Mouse (Mus musculus): ENCODE results near the gene Ankrd63. TPM values are rescaled to one million over a fixed set of nuclear protein-coding genes. Genes with fewer than 3 reads are reported as not detected.

Ankrd63 gene
- polyA plus RNA-seq, 1 experiment from 2014 or later, result 2.1 TPM

- Histone ChIP-seq H3K9me3 (ENCODE audit: control insufficient read depth, low read length) (no peaks in the 10 kb centered on the region), H3K9ac (ENCODE audit: low read length) (no peak overlapping the region), H3K4me1 (ENCODE audit: control insufficient read depth in 2 of 2, insufficient read depth in 2 of 2, low read length in 2 of 2) (peaks cover 29 to 32% of the 10 kb centered on the region in 2 experiments), H3K4me2 (ENCODE audit: low read length) (no peak overlapping the region), H3K36me3 (ENCODE audit: control insufficient read depth, insufficient read depth, low read length) (no peaks in the 10 kb centered on the region), H3K4me3 (ENCODE audit: control insufficient read depth in 1 of 2, insufficient read depth in 1 of 2, low read depth in 1 of 2, low read length in 2 of 2) (no peak overlapping the region), H3K27me3 (ENCODE audit: control insufficient read depth, insufficient read depth, low read length) (no peaks in the 10 kb centered on the region), H3K27ac (replicated peaks in 1 of 2; ENCODE audit: control insufficient read depth in 1 of 2, insufficient read depth in 1 of 2, low read depth in 2 of 2, low read length in 2 of 2) (no peak overlapping the region)
- no peak for ATAC-seq (ENCODE audit: insufficient number of reproducible peaks, insufficient read depth, low FRiP score, low read depth)
- whole genome bisulfite sequencing, result 85% methylated on average over 4 of the region's 4 CpGs
Observed at GRCm38 (mm10) chr2:118725511-118725910, 21.7 kb upstream of the Ankrd63 start.

GRCm38 (mm10) chr2:118723693-118724486, 20.1 kb upstream of the Ankrd63 start:
- Histone ChIP-seq H3K4me2 (ENCODE audit: low read length) (no peak overlapping the region), H3K27me3 (ENCODE audit: control insufficient read depth, insufficient read depth, low read length) (no peaks in the 10 kb centered on the region), H3K4me3 (ENCODE audit: control insufficient read depth in 1 of 2, insufficient read depth in 1 of 2, low read depth in 1 of 2, low read length in 2 of 2) (no peak overlapping the region), H3K9ac (ENCODE audit: low read length) (no peak overlapping the region), H3K4me1 (ENCODE audit: control insufficient read depth in 2 of 2, insufficient read depth in 2 of 2, low read length in 2 of 2) (peaks cover 17 to 23% of the 10 kb centered on the region in 2 experiments), H3K9me3 (ENCODE audit: control insufficient read depth, low read length) (no peaks in the 10 kb centered on the region), H3K36me3 (ENCODE audit: control insufficient read depth, insufficient read depth, low read length) (no peaks in the 10 kb centered on the region), H3K27ac (replicated peaks in 1 of 2; ENCODE audit: control insufficient read depth in 1 of 2, insufficient read depth in 1 of 2, low read depth in 2 of 2, low read length in 2 of 2) (no peak overlapping the region)
- ATAC-seq (ENCODE audit: insufficient number of reproducible peaks, insufficient read depth, low FRiP score, low read depth), result no peak
- 73% methylated on average over 15 of the region's 15 CpGs for WGBS

GRCm38 (mm10) chr2:118716677-118717076, 12.9 kb upstream of the Ankrd63 start:
- Histone ChIP-seq H3K4me2 (ENCODE audit: low read length) (peak overlapping the region; percentile 23; the same call in 1 of the 2 replicates), H3K4me3 (ENCODE audit: control insufficient read depth in 1 of 2, insufficient read depth in 1 of 2, low read depth in 1 of 2, low read length in 2 of 2) (no peak overlapping the region), H3K27ac (replicated peaks in 1 of 2; ENCODE audit: control insufficient read depth in 1 of 2, insufficient read depth in 1 of 2, low read depth in 2 of 2, low read length in 2 of 2) (peak overlapping the region; percentile 88 to 94), H3K4me1 (ENCODE audit: control insufficient read depth in 2 of 2, insufficient read depth in 2 of 2, low read length in 2 of 2) (peaks cover 38% of the 10 kb centered on the region in 2 experiments), H3K9me3 (ENCODE audit: control insufficient read depth, low read length) (no peaks in the 10 kb centered on the region), H3K27me3 (ENCODE audit: control insufficient read depth, insufficient read depth, low read length) (peaks cover 10% of the 10 kb centered on the region), H3K36me3 (ENCODE audit: control insufficient read depth, insufficient read depth, low read length) (no peaks in the 10 kb centered on the region), H3K9ac (ENCODE audit: low read length) (0 out of 2 replicates have a peak overlapping the region, but pooled peaks have one; percentile 45)
- 15% methylated on average over 5 of the region's 5 CpGs for WGBS
- ATAC-seq (ENCODE audit: insufficient number of reproducible peaks, insufficient read depth, low FRiP score, low read depth), result peak; percentile 90

GRCm38 (mm10) chr2:118714230-118714629, 10.5 kb upstream of the Ankrd63 start:
- peaks cover 19% of the 10 kb centered on the region for H3K27me3 ChIP-seq (ENCODE audit: control insufficient read depth, insufficient read depth, low read length)
- no peaks in the 10 kb centered on the region for H3K9me3 ChIP-seq (ENCODE audit: control insufficient read depth, low read length)
- WGBS, result 48% methylated on average over 4 of the region's 4 CpGs
- no peak overlapping the region for H3K4me2 ChIP-seq (ENCODE audit: low read length)
- H3K36me3 ChIP-seq (ENCODE audit: control insufficient read depth, insufficient read depth, low read length), result no peaks in the 10 kb centered on the region
- H3K4me1 ChIP-seq (ENCODE audit: control insufficient read depth in 2 of 2, insufficient read depth in 2 of 2, low read length in 2 of 2), result peaks cover 54 to 58% of the 10 kb centered on the region in 2 experiments
- ATAC-seq (ENCODE audit: insufficient number of reproducible peaks, insufficient read depth, low FRiP score, low read depth), result no peak
- no peak overlapping the region for H3K4me3 ChIP-seq (ENCODE audit: control insufficient read depth in 1 of 2, insufficient read depth in 1 of 2, low read depth in 1 of 2, low read length in 2 of 2)
- no peak overlapping the region for H3K9ac ChIP-seq (ENCODE audit: low read length)
- H3K27ac ChIP-seq (replicated peaks in 1 of 2; ENCODE audit: control insufficient read depth in 1 of 2, insufficient read depth in 1 of 2, low read depth in 2 of 2, low read length in 2 of 2), result no peak overlapping the region

- no peak overlapping the region for H3K9ac ChIP-seq (ENCODE audit: low read length)
- H3K27ac ChIP-seq (replicated peaks in 1 of 2; ENCODE audit: control insufficient read depth in 1 of 2, insufficient read depth in 1 of 2, low read depth in 2 of 2, low read length in 2 of 2), result no peak overlapping the region
- WGBS, result 89% methylated on average over 6 of the region's 6 CpGs
- no peak overlapping the region for H3K4me3 ChIP-seq (ENCODE audit: control insufficient read depth in 1 of 2, insufficient read depth in 1 of 2, low read depth in 1 of 2, low read length in 2 of 2)
- no peak for ATAC-seq (ENCODE audit: insufficient number of reproducible peaks, insufficient read depth, low FRiP score, low read depth)
- peaks cover 19% of the 10 kb centered on the region for H3K27me3 ChIP-seq (ENCODE audit: control insufficient read depth, insufficient read depth, low read length)
- no peaks in the 10 kb centered on the region for H3K9me3 ChIP-seq (ENCODE audit: control insufficient read depth, low read length)
- H3K4me2 ChIP-seq (ENCODE audit: low read length), result no peak overlapping the region
- H3K4me1 ChIP-seq (ENCODE audit: control insufficient read depth in 2 of 2, insufficient read depth in 2 of 2, low read length in 2 of 2), result peaks cover 48 to 58% of the 10 kb centered on the region in 2 experiments
- H3K36me3 ChIP-seq (ENCODE audit: control insufficient read depth, insufficient read depth, low read length), result no peaks in the 10 kb centered on the region
Observed at GRCm38 (mm10) chr2:118713631-118714030, 9.9 kb upstream of the Ankrd63 start.

- ATAC-seq (ENCODE audit: insufficient number of reproducible peaks, insufficient read depth, low FRiP score, low read depth), result no peak
- 3% methylated on average over 36 of the region's 36 CpGs for WGBS
- Histone ChIP-seq H3K9ac (ENCODE audit: low read length) (peak overlapping the region; percentile 54), H3K4me1 (ENCODE audit: control insufficient read depth in 2 of 2, insufficient read depth in 2 of 2, low read length in 2 of 2) (peaks cover 37 to 48% of the 10 kb centered on the region in 2 experiments), H3K27ac (replicated peaks in 1 of 2; ENCODE audit: control insufficient read depth in 1 of 2, insufficient read depth in 1 of 2, low read depth in 2 of 2, low read length in 2 of 2) (no peak overlapping the region), H3K27me3 (ENCODE audit: control insufficient read depth, insufficient read depth, low read length) (peaks cover 25% of the 10 kb centered on the region), H3K4me2 (ENCODE audit: low read length) (peak overlapping the region; percentile 72), H3K36me3 (ENCODE audit: control insufficient read depth, insufficient read depth, low read length) (no peaks in the 10 kb centered on the region), H3K4me3 (ENCODE audit: control insufficient read depth in 1 of 2, insufficient read depth in 1 of 2, low read depth in 1 of 2, low read length in 2 of 2) (peak overlapping the region; percentile 28 to 37), H3K9me3 (ENCODE audit: control insufficient read depth, low read length) (no peaks in the 10 kb centered on the region)
Observed at GRCm38 (mm10) chr2:118711038-118711494, 7.3 kb upstream of the Ankrd63 start.

- Histone ChIP-seq H3K4me1 (ENCODE audit: control insufficient read depth in 2 of 2, insufficient read depth in 2 of 2, low read length in 2 of 2) (peaks cover 29 to 39% of the 10 kb centered on the region in 2 experiments), H3K36me3 (ENCODE audit: control insufficient read depth, insufficient read depth, low read length) (no peaks in the 10 kb centered on the region), H3K9ac (ENCODE audit: low read length) (no peak overlapping the region), H3K9me3 (ENCODE audit: control insufficient read depth, low read length) (no peaks in the 10 kb centered on the region), H3K4me2 (ENCODE audit: low read length) (no peak overlapping the region), H3K4me3 (ENCODE audit: control insufficient read depth in 1 of 2, insufficient read depth in 1 of 2, low read depth in 1 of 2, low read length in 2 of 2) (no peak overlapping the region), H3K27me3 (ENCODE audit: control insufficient read depth, insufficient read depth, low read length) (peaks cover 38% of the 10 kb centered on the region), H3K27ac (replicated peaks in 1 of 2; ENCODE audit: control insufficient read depth in 1 of 2, insufficient read depth in 1 of 2, low read depth in 2 of 2, low read length in 2 of 2) (no peak overlapping the region)
- no peak for ATAC-seq (ENCODE audit: insufficient number of reproducible peaks, insufficient read depth, low FRiP score, low read depth)
- 58% methylated on average over 4 of the region's 4 CpGs for WGBS
Observed at GRCm38 (mm10) chr2:118709655-118710221, 6.0 kb upstream of the Ankrd63 start.

All from heart, embryonic 14.5 days (tissue).